Mouse (Mus musculus): ENCODE measurements around the gene Kcnj10.

Kcnj10 gene

DNA sequence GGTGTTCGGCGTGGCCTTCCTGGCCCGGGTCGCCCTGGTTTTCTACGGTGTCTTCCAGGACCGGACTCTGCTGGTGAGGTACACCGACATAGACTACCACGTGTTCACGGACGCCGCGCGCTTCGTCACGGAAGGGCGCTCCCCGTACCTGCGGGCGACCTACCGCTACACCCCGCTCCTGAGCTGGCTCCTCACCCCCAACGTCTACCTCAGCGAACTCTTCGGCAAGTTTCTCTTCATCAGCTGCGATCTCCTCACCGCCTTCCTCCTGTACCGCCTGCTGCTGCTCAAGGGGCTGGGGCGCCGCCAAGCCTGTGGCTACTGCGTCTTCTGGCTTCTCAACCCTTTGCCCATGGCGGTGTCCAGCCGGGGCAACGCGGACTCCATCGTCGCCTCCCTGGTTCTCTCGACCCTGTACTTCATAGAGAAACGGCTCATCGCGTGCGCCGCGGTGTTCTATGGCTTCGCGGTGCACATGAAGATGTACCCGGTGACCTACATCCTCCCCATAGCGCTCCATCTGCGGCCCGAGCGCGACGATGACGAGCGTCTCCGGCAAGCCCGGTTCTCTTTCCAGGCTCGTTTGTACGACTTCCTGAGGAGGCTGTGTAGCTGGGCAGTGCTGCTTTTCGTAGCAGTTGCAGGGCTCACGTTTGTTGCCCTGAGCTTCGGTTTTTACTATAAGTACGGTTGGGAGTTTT, 35.9 kb downstream of the Kcnj10 start:
- DNase-seq (ENCODE audit: low spot score in 2 of 2): peak in 1 of 2 experiments; percentile 28

DNA sequence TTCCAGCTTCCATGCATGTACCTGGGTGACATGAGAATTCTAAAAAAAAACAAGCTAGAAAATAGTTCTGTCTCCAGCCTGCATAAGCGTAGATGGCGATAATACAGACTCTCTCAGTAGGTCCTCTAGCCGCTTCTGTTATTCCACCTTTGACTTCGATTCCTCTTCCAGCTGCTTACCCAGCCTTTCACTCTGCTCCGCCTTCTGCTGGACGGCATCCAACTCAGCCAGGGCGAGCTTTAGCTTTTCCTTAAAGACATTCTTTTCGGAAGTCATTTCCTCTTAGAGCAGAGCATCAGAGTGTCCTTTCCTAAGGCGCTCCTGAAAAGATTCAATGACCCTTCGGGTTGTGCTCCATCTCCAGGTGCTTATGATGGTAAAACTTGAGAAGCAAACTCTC, 39.1 kb downstream of the Kcnj10 start:
- DNase-seq (ENCODE audit: low spot score in 2 of 2): no peak

DNA sequence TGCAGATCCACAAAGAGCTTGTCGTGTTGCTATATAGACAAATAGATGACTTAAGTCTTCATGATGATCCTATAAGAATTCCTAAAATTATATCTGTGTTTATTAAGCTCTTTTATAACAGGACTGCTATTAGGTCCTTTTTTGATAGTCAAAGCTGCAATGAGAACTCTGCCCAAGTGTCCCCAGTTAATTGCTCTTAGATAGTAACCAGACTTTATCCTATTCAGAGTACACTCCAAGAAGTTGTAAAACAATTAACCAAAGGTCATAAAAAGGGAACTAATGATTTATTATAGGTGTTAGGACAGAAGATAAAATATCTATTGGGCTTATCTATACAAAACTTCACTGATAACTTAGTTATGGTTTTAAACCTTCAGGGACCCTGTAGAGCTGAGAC, 41.1 kb downstream of the Kcnj10 start:
- no peak for DNase-seq (ENCODE audit: low spot score in 2 of 2)

DNA sequence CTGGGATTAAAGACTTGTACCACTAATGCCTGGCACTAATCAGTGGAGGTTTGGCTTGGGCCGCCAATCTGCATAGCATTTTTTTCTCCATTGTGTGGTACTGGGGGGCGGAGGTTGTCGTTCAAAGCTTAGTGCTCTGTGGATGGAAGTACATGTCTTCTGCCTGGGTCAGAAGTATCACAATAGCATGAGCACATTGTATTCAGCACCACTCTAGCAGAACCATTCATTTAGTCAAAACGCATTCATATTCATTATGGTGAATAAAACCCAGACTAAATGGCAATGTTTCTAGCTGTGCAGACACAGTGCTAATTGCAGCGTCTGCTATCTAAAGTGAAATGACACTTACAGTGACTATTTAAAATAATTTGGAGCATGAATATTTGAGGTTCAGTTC, 46.2 kb downstream of the Kcnj10 start:
- DNase-seq (ENCODE audit: low spot score in 2 of 2): no peak

DNA sequence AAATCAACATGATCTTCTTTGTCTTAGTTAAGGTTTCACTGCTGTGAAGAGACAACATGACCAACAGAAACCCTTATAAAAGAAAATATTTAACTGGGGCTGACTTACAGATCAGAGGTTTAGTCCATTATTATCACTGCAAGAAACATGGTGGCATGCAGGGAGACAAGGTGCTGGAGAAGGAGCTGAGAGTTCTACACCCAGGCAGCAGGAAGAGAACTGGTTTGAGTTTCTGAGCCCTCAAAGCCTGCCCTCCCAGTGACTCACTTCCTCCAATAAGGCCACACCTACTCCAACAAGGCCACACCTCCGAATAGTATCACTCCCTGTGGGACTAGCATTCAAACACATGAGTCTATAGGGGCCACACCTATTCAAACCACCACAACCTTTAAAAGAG, 49.8 kb downstream of the Kcnj10 start:
- DNase-seq (ENCODE audit: low spot score in 2 of 2): no peak

DNA sequence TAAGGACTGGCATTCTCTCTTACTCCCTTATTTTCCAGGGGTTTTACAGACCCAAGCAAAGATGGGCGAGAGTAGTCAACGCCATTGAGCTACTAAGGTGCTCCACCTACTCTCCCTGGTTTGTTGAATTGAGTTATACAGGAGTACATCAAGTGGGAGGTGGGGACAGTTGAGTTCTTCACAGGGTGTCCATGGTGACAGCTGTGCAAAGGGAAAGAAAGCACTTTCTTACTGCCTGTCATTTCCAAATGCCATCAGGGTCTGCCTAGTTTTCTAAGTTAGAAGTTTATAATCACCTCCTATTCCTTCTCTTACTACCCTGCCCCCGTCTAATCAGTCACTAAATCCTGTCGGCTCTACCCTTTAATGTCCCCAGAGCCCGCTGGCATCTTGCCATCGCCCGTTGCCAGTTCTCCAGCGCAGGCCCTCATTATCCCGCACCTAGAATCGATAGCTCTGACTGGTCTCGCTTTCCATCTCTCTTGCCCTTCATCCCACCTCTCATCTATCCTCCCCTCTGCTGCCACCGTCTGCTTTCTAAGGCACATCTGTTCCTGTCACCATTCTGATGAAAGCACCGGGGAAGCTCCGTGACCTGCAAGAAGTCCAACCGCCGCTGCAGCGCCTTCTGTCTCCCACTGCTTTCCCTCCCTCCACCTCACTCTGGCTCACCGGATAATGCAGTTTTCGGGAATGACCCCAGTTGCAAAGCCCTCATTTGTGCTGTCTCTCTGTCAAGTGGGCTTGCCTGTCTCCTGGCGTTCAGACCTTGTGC, 51.0 kb downstream of the Kcnj10 start:
- DNase-seq (ENCODE audit: low spot score in 2 of 2): no peak

DNA sequence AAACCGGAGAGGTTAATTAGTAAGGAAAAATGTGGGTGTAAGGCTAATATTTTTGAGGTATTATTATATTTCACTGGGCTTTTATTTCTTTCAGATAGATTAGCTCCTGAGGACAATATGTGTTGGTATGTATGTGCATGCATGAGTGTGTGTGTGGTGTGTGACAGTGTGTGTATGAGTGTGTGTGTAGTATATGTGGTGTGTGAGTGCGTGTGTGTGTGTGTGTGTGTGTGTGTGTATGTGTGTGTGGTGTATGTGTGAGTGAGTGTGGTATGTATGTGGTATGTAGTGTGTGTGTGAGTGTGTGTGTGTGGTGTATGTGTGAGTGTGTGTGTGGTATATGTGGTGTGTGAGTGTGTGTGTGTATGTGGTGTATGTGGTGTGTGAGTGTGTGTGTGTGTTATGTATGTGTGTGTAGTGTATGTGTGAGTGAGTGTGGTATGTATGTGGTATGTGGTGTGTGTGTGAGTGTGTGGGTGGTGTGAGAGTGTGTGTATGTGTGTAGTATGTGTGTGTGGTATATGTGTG, 51.7 kb downstream of the Kcnj10 start:
- DNase-seq (ENCODE audit: low spot score in 2 of 2): no peak

DNA sequence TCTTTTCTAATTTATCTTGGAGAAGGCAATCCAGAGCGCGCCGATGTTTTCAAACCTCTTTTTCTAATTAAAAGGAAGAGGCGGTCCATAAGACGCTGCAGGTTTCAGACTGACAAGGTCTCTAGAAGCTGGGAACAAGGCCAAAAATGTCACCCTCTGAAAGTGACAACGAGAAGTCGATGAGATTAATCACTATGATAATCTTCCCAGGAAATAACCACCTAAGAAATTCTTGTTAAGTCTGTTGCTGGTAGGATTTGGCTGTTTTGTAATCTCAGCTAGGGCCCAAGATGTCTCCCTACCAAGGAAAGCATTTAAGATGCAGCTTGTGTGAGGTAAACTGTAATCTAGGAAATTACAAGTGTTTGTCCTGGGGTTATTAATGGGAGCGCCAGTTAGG, 52.7 kb downstream of the Kcnj10 start:
- DNase-seq (ENCODE audit: low spot score in 2 of 2): no peak

DNA sequence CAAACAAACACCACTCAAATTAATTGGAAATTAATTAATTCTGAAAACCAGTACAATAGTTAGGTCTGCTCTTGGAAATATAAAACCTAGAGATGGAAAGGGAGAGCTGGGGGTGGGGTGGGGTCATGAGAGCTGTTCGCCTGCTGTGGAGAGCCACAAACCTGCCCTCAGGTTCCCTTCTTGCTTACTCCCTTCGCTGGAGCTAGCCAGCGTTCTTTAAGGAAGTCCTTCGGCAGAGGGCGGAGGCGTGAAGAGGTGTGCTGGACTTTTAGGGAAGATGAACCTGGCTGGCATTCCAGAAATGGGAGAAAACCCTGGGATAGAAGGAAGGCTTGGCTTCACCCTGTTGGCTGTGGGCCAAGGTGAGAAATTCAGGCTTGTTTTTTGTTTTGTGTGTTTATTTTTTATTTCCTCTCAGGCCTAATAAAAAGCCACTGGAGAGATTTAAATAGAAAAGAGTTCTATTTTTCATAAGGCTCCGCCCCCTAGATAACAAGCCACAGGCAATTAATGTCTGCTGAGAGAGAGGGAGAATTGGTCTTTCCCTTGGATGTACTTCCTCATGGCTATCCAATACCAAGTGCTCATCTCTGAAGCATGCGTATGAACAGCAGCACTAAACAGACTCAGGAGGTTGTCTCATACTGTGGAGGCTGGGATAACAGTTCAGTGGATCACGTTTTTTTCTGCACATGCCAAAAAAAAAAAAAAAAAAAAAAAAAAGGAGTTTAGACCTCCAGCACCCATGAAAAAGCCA, 56.2 kb downstream of the Kcnj10 start:
- DNase-seq (ENCODE audit: low spot score in 2 of 2): no peak

DNA sequence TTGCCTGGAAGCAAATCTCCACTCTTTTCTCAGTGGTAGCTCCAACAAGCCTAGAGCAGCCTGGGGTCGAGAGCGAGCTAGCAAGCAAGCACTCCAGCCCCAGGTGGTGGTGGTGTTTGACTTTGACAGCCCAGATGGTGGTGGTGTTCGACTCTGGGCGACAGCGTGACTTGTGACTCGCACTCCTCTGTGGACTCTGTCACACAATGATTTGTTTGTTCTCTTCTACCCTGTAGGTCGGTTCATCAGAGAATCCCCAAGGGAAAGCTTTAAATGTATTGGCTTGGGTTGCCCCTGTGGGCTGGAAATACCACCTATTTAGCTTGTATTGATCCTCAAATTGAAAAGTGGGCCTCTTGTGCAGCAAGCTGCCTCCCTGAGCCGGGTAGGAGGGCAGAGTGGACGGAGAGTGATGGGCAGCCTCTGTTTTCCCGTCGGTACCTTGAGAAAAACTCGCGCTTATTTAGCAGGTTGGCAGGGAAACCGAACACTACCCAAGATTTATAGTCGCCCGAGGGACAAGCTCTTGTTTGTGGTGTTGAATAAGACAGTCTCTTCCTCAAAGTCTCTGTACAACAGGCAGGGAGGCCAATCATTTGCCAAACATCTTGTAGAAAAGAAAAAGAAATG, 65.2 kb downstream of the Kcnj10 start:
- DNase-seq (ENCODE audit: low spot score in 2 of 2): no peak

DNA sequence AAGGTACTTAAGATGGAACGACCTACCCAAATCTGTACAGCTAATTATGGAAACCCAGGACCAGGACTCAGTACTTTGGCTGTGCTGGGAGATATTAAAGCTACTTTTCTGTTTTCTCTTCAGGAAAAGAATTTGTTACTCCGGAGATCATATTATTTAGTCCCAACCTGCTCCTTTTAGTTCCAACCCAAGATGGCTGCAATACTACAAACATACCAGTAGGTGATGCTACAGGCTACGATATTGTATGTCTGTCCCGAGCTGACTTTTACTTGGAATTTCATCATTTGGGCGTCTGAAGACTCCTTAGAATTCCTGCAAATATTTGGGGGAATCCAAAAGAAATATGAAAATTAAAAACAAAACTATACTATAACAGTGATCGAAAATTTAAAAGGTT, 68.0 kb downstream of the Kcnj10 start:
- DNase-seq (ENCODE audit: low spot score in 2 of 2): no peak

DNA sequence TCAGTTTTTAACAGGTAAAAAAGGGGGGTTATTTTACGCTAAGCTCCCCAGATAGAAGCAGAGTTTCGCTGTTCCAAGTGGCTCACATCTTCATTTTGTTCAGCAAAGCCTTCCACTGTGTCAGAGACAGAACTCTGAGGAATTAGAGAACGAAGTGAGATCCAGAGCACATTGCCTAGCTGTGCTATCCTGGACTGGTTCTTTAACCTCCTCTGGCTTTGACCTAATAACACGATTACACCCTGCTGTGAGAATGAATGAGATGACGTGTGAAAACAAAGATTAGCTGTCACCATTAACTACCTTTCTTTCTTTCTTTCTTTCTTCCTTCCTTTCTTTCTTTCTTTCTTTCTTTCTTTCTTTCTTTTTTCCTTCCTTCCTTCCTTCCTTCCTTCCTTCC, 68.4 kb downstream of the Kcnj10 start:
- no peak for DNase-seq (ENCODE audit: low spot score in 2 of 2)

DNA sequence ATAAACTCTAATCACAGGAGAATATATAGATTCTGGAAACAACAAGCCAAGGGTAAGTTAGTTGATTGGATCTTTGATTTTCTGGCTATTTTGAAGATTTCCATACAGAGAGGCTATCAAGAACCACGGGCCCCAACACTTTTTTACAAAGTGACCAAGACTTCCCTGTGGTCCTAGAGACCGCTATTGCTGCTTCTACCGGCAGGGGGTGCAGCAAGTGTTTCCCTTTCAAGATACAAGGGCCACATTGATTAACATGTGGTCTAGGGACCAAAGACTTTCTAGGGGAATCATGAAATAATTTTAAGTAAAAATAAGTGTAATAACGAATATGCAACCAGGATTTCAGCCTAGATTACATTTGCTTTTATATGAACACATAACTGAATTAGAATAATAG, 69.8 kb downstream of the Kcnj10 start:
- DNase-seq (ENCODE audit: low spot score in 2 of 2): peak; percentile 25 to 37

DNA sequence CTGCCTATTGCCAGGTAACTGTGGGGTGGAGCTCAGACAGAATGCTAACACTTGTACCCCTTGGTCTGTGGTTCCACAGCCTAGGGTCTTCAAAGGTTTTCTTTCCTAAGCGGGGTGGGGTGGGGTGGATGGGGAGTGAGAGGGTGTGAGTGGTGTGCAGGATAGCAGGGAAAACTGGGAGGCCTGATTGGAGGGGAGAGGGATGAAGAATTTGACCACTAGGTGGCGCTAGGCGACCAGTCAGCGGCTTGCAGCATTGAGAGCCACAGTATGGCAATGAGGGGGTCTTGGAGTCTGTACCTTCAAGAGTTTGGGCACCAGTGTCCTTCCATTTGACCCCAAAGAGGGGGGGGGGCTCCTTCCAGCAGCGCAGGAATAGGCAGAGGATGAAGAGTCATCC, 71.2 kb downstream of the Kcnj10 start:
- peak; percentile 43 to 55 for DNase-seq (ENCODE audit: low spot score in 2 of 2)

DNA sequence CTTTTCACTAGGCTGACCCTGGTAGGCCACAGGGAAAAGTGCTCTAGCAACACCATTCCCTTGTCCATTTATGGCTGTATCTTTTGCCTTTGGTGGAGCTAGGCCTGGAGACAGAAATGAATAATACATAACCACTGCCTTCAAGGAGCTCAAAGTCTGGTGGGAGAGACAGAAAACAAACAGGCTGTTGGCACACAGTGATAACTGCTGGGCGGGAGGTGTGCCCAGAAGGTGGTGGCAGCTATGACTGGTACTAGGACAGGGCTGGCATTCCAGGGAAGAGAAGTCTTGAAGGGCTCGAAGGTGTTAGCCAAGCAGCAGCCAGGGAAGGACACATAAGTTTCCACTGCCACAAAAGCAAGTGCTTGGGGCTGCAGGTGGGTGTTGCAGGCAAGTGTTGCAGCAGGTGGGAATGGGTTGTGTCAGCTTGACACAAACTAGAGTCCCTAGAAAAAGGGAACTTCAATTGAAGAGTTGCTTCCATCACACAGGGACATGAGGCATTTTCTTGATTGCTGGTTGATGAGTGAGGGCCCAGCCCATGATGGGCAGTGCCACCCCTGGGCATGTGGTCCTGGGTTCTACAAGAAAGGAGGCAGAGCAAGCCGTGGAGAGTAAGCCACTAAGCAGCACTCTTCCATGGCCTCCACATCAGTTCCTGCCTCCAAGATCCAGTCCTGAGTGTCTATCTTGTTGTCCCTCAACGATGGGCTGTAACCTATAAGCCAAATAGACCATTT, 72.7 kb downstream of the Kcnj10 start:
- DNase-seq (ENCODE audit: low spot score in 2 of 2): no peak

DNA sequence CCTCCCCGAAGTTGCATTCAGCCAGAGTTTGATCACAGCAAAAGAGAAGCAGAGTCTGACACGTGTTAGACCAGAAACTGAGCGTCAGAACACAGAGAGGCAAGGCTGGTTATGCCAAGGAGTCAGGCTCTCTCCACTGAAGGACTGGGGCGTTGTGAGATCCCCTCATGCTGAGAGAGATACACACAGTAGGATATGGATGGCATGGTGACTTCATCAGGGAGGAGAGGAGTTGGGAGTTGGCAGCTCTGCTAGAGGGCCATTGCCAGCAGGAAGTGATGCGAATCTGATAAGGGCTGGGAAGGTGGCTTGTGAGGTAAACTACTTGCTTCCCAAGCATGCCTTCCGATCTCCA, 73.2 kb downstream of the Kcnj10 start:
- no peak for DNase-seq (ENCODE audit: low spot score in 2 of 2)

DNA sequence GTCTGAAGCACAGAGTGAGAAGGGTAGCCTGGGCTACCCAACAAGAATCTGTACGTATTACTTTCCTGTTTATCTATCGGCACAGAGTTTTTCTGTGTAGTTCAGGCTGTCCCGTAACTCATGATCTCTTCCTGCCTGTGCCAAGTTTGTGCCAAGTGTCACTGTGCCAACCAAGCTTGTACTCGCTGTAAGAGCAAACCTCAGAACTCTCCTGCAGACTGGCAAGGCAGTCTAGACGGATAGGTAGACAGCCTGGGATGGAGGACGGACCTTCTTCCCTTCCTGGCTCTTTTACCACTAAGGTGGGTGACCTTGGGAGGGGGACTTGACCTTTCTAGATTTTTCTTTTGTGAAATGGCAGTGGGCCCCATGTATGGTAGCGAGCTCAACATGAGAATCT, 74.1 kb downstream of the Kcnj10 start:
- no peak for DNase-seq (ENCODE audit: low spot score in 2 of 2)

DNA sequence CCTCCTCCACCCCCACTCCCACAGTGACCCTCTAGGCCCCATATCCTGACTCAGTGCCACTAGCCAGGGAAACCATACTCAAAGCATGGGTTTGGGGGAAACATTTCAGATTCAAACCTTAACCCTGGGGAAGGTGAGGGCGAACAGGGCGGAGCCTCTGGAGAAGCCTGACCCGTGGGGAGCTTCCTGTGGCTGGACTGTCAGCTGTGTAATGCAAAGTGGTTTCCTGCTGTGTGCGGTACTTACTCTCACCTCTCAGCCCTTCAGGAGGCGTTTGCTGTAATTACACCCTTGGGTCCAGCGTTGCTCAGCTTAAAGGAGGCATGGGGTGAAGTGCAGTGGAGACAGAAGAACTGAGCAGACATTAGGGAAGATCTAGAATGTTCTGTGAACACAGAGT, 77.2 kb downstream of the Kcnj10 start:
- DNase-seq (ENCODE audit: low spot score in 2 of 2): no peak

DNA sequence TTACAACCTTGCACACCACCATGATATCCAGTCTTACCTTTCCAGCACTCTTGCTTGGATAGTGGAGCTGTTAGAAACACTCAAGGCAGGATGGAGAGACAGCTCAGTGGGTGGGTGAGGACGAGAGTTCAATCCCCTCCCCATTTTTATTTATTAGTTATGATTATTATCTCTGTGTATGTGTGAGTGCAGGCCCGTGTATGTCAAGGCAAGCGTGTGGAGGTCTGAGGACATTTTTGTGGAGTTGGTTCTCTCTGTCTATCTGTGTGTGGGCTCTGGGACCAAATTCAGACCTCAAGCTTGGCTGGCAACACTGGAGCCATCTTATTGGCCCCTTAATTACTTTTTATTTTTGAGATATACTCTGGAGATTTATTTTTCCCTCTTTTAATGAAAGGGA, 77.6 kb downstream of the Kcnj10 start:
- DNase-seq (ENCODE audit: low spot score in 2 of 2): no peak

DNA sequence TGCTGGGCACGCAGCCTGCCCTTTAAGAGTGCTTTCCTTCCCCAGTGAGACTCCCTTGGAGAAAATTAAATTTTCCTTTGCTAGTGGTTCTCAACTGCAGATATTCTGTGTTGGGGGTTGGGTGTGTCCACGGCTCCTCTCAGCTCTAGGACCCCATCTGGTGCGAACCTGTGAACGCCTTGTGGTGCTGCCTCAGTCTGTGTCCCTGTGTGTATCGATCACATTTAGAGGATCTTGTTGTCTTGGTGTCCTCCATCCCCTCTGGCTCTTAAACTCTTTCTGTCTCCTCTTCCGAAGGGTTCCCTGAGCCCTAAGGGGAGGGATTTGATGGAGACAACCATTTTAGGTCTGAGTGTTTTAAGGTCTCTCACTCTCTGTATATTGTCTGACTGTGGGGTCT, 79.2 kb downstream of the Kcnj10 start:
- no peak for DNase-seq (ENCODE audit: low spot score in 2 of 2)

DNA sequence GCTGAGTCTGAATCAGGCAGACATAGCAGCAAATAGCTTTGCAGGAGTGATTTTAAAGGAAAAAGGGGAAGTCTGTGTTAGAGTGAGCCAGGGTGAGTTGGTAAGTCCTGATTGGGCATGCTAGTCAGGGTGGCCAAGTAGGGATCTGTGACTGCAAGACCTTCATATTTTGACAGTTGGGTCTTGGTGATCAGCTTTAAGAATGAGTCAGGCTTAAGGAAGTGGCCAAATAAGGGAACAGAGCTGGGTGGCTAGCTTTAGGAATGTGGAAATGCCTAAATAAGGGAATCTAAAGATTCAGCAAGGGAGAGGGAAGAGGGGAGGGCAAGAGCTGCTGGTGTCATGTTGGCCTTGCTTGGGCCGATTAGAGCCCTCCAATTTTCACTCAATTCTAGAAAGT, 82.4 kb downstream of the Kcnj10 start:
- no peak for DNase-seq (ENCODE audit: low spot score in 2 of 2)

Data from urinary bladder, adult 18-20 months (tissue).